Mouse (Mus musculus): ENCODE measurements at regions not wholly inside any gene's neighbourhood (a gene's known extent, or its start where the extent isn't known, plus 50 kb on each side); places are given as distances from the start of the nearest gene placed in this dataset.
"Not testable (repeated sequence)": the region's sequence is repeated elsewhere in the genome, so short reads cannot be mapped to it uniquely, and the experiment has no call there.

DNA sequence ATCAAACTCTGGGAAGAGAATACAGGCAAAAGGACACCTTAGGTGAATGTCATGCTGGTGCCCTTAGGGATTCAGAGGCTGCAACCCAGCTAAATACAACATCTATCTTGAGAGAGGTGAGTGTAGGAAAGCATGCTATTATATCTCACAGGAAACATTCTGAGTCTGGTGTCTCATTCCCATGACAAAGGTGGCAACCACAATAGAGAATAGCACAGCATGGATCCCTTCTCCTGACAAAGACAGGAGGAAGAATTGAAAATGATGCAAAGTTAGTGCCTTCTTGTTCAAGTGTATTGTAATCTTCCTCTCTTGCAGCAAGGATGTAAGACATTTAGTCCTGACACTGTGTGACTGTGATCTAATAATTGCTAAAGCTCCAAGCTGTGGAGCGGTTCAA lies 532.8 kb downstream of the Tfec start:
- no peaks in the 10 kb centered on the region for H3K4me1 ChIP-seq (replicated peaks)
- WGBS = 82% methylated on average over 1 of the region's 1 CpGs
- H3K27ac ChIP-seq = no peak overlapping the region
- H3K36me3 ChIP-seq = no peaks in the 10 kb centered on the region
- no peak for DNase-seq (ENCODE audit: low spot score)
- H3K27me3 ChIP-seq (ENCODE audit: insufficient read depth, poor library complexity, severe bottlenecking) = no peaks in the 10 kb centered on the region
- no peaks in the 10 kb centered on the region for H3K9me3 ChIP-seq
- no peak overlapping the region for H3K4me3 ChIP-seq

DNA sequence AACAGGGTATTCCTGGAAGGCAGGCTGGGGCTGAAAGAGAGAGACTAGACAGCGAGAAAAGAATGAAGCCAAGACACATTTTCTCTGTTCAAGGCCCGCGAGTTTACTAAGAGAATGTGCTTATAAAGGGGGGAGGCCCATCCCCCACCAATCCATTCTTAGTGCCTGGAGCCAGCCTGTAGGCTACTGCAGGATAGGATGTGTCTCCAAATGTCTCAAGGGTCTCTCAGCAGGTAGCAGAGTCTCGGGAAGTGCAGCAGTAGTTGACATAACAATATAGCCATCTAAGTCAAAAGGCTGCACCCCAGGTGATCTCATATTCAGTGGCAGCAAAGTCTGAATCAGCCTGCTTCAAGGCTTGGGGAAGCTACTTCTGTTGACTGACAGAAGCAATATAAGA lies 536.2 kb downstream of the Tfec start:
- H3K4me1 ChIP-seq (replicated peaks) = 0 out of 2 replicates have a peak, but pooled peaks cover 4% of the 10 kb centered on the region
- no peak overlapping the region for H3K4me3 ChIP-seq
- H3K27ac ChIP-seq = no peak overlapping the region
- H3K27me3 ChIP-seq (ENCODE audit: insufficient read depth, poor library complexity, severe bottlenecking) = no peaks in the 10 kb centered on the region
- no peaks in the 10 kb centered on the region for H3K9me3 ChIP-seq
- H3K36me3 ChIP-seq = no peaks in the 10 kb centered on the region
- 51% methylated on average over 4 of the region's 4 CpGs for WGBS
- DNase-seq (ENCODE audit: low spot score) = no peak

DNA sequence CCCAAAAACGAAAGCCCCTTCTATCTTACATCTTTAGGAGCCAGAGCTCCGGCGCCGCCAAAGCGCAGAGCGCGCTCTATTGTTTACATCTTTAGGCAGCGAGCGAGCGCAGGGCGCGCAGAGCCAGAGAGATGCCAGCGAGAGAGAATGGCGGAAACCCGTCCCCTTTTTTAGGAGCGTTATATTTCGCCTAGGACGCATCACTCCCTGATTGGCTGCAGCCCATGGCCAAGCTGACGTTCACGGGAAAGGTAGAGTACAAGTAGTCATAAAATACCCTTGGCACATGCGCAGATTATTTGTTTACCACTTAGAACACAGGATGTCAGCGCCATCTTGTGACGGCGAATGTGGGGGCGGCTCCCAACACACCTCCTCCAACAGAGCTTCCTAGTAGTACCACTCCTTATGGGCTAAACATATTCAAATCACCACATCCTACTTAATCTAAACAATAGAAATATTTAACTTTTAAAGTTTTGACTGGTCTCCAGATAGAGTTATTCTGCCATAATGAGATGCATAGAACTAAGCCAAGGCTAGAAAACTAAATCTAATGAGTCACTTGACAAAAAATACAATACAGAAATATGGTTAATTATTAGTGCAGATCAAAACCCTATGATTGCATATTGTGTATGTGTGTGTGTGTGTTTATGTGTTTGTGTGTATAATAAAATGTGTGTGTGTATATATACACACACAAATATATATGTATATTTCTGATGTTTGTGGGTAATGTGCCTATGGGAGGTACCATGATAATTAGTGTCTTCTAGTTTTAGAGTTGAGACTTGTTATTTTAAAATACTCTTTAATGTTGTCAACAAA lies 538.1 kb downstream of the Tfec start:
- not testable (repeated sequence) for H3K36me3 ChIP-seq; H3K27me3 ChIP-seq (ENCODE audit: insufficient read depth, poor library complexity, severe bottlenecking); DNase-seq (ENCODE audit: low spot score); H3K4me1 ChIP-seq (replicated peaks); H3K27ac ChIP-seq; H3K9me3 ChIP-seq
- H3K4me3 ChIP-seq = peak overlapping the region; percentile 45; the same call in 1 of the 2 replicates
- WGBS = 40% methylated on average over 25 of the region's 25 CpGs

DNA sequence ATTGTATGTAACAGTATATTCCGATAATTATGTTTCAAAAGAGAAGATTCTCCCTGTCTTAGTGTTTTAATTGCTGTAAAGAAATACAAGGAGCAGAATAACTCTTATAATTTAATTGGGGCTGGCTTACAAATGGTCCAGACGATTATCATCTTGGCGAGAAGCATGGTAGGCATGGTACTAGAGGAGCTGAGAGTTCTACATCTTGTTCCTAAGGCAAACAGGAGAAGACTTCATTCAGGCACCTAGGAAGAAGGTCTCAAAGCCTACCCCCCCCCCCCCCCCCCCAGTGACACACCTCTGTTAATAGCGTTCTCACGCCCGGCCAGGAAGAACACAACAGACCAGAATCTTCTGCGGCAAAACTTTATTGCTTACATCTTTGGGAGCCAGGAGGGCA lies 538.8 kb downstream of the Tfec start:
- H3K4me3 ChIP-seq = peak overlapping the region; percentile 45
- no peaks in the 10 kb centered on the region for H3K36me3 ChIP-seq
- 0 out of 2 replicates have a peak, but pooled peaks cover 4% of the 10 kb centered on the region for H3K4me1 ChIP-seq (replicated peaks)
- H3K9me3 ChIP-seq = no peaks in the 10 kb centered on the region
- no peaks in the 10 kb centered on the region for H3K27me3 ChIP-seq (ENCODE audit: insufficient read depth, poor library complexity, severe bottlenecking)
- WGBS = 62% methylated on average over 7 of the region's 7 CpGs
- DNase-seq (ENCODE audit: low spot score) = no peak
- peak overlapping the region; percentile 62; the same call in 1 of the 2 replicates for H3K27ac ChIP-seq

DNA sequence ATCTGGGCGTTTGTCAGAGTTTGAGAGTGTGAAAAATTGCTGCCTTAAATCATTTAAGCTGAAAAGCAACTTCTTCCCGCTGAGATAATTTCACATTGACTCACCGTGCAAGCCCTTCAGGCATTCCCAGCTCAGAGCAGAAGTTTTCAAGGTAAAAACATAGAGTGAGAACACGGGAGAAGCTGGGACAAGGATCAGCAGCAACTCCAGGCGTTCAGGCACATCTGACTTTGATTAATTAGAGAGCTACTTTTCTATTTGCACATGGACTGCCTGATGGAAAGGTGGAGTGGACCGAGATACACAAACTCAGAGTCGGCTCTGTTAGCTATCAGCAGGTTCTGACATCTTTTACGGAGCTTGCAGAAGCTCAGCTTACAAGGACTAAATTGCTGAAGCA lies 564.6 kb downstream of the Tfec start:
- no peak for DNase-seq (ENCODE audit: low spot score)
- WGBS = 50% methylated on average over 8 of the region's 8 CpGs
- no peaks in the 10 kb centered on the region for H3K36me3 ChIP-seq
- no peak overlapping the region for H3K27ac ChIP-seq
- no peak overlapping the region for H3K4me3 ChIP-seq
- no peaks in the 10 kb centered on the region for H3K9me3 ChIP-seq
- no peaks in the 10 kb centered on the region for H3K4me1 ChIP-seq (replicated peaks)
- H3K27me3 ChIP-seq (ENCODE audit: insufficient read depth, poor library complexity, severe bottlenecking) = no peaks in the 10 kb centered on the region

DNA sequence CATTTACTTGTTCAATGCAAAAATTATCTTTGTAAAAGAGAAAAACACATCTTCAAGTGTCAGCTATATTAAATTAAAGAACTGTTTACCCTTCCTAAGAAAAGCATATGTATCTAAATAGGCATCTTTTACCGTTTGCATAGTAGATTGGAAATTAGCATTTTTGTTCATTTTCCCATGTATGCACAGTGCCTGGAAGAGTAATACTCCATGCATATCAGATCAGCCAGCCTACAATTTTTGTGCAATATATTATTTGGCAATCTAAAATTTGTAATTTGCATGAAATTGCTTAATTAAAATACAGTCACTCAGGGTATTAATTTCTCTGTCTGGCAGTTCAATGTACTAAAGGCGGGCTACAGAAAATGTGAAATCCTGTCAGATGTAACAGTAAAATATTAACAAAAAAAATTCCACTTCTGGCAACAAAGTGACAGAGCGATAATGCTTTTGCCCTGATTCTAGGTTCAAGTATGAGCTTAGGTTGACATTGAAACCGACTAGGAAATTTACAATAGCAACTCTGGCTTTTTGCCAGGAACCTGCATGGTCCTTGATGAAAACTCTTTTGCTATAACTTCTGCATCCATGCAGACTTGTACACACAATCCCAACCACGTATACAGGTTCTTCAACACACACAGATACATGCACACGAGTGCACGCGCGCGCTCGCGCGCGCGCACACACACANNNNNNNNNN lies 583.8 kb downstream of the Tfec start:
- Histone ChIP-seq H3K36me3 (no peaks in the 10 kb centered on the region), H3K4me1 (replicated peaks) (peaks cover 18% of the 10 kb centered on the region), H3K9me3 (no peaks in the 10 kb centered on the region), H3K4me3 (no peak overlapping the region), H3K27ac (no peak overlapping the region), H3K27me3 (ENCODE audit: insufficient read depth, poor library complexity, severe bottlenecking) (peaks cover 6% of the 10 kb centered on the region; the same call in 1 of the 2 replicates)
- WGBS = 94% methylated on average over 15 of the region's 15 CpGs
- no peak for DNase-seq (ENCODE audit: low spot score)

DNA sequence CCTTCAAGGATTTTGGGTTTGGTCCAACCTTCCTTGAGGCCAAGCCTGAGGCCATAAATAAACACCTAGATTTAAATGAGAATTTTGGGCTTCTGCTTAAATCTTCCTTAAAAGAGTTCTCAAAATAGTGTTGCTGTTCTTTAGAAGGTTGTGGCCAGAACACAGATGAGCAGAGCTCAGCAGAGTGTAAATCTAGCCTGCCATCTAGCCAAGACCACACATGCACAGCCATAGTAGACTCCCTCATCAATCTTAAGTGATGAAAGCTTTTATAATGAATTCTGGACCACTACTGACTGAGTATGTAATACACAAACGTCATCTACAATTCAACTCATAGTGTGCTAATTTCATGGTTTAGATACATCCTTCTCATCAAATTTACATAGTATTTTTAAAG lies 585.3 kb downstream of the Tfec start:
- no peak overlapping the region for H3K27ac ChIP-seq
- peaks cover 1% of the 10 kb centered on the region; the same call in 1 of the 2 replicates for H3K27me3 ChIP-seq (ENCODE audit: insufficient read depth, poor library complexity, severe bottlenecking)
- peaks cover 14% of the 10 kb centered on the region for H3K4me1 ChIP-seq (replicated peaks)
- DNase-seq (ENCODE audit: low spot score) = no peak
- H3K36me3 ChIP-seq = no peaks in the 10 kb centered on the region
- no peak overlapping the region for H3K4me3 ChIP-seq
- no peaks in the 10 kb centered on the region for H3K9me3 ChIP-seq
- 38% methylated on average over 1 of the region's 1 CpGs for WGBS

DNA sequence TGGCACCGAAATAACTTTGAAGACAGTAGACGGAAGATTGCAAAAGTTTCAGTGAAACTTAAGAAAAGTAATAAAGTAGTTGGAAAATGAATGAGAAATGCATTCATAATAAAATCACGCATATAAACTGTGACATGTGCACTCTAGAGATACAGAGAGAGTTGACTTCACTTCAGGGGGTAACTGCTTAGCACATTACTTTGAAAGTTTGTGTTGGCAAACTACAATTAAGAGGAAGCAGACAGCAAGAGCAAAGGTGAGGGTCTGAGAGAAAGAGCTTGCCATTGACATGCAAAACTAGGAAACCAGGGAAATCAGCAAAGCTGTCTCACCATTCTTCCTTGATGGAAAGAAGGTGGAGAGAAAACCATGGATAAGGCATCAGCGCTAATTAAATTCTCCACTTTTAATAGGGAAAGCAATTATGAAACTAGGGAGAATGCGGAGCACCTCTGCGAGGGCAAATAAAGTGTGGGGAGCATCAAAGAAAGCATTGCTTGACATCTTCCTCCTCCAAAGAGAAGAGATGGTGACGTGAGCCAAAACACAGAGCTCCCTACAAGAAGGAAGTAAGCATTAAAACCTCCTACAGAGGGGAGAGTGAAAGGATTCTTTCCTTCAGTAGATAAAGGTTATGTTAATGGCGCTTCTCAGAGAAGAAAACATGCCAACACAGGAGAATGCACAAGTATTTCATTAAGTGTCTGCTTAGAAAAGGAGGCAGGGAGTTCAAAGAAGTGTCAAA lies 563.0 kb downstream of the Mdfic start:
- no peaks in the 10 kb centered on the region for H3K36me3 ChIP-seq
- H3K27ac ChIP-seq = no peak overlapping the region
- DNase-seq (ENCODE audit: low spot score) = no peak
- WGBS = 47% methylated on average over 8 of the region's 8 CpGs
- no peaks in the 10 kb centered on the region for H3K9me3 ChIP-seq
- H3K4me3 ChIP-seq = no peak overlapping the region
- peaks cover 7% of the 10 kb centered on the region; the same call in 1 of the 2 replicates for H3K4me1 ChIP-seq (replicated peaks)
- H3K27me3 ChIP-seq (ENCODE audit: insufficient read depth, poor library complexity, severe bottlenecking) = no peaks in the 10 kb centered on the region

DNA sequence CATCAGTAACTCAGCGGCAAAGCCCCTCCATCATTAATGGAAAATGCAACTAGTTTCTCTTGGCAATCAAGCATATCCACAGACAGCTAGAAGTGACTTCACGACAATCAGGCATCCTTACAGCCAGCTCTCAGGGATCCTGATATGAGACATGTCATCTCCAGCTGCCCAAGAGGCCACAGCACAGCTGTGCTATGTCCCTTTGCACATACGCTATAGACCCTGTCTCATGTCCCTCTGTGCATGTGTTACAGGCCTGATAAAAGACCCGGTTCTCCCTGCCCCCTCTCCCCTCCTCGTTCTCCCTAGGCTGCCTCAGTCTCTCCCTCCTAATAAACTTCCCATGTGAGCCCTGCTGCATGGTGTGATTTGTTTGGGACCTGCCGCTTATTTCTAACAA lies 561.5 kb downstream of the Mdfic start:
- no peak for DNase-seq (ENCODE audit: low spot score)

More for the DNA sequence above, 561.5 kb downstream of the Mdfic start:
- 88% methylated on average over 6 of the region's 6 CpGs for WGBS
- Histone ChIP-seq H3K27me3 (ENCODE audit: insufficient read depth, poor library complexity, severe bottlenecking) (no peaks in the 10 kb centered on the region), H3K4me3 (no peak overlapping the region), H3K36me3 (no peaks in the 10 kb centered on the region), H3K4me1 (replicated peaks) (peaks cover 7% of the 10 kb centered on the region; the same call in 1 of the 2 replicates), H3K9me3 (no peaks in the 10 kb centered on the region), H3K27ac (no peak overlapping the region)

All from hindbrain, embryonic 10.5 days (tissue).